Mouse (Mus musculus) MEL (cell line): ENCODE data around the gene Slc37a4.

Experiments used
- BHLHE40 ChIP-seq: IDR thresholded peaks from 2 replicates; pipeline ENCODE4 v1.6.1; 2012; ENCODE audit warnings: low read depth, mild to moderate bottlenecking, inconsistent platforms, low read length, improper control_type of control experiment, borderline replicate concordance
- CHD2 ChIP-seq: IDR thresholded peaks from 2 replicates; pipeline ENCODE4 v1.6.1; 2011; ENCODE audit warnings: low read length, improper control_type of control experiment
- CTCF ChIP-seq, 3 experiments: IDR thresholded peaks in 2 of 3; conservative IDR thresholded peaks in 1 of 3; 2 replicates each; pipeline ENCODE4 v1.5.1; 2011 to 2012; ENCODE audit warnings: low read length in 3 of 3, low read depth in 2 of 3, mild to moderate bottlenecking in 2 of 3, improper control_type of control experiment in 1 of 3, inconsistent platforms in 1 of 3, mixed read lengths in 1 of 3, moderate library complexity in 1 of 3; ENCODE audit not compliant: control insufficient read depth in 1 of 3, insufficient read depth in 1 of 3, poor library complexity in 1 of 3, severe bottlenecking in 1 of 3
- GABPA ChIP-seq: IDR thresholded peaks from 2 replicates; pipeline ENCODE4 v1.6.1; 2012; ENCODE audit warnings: low read depth, mild to moderate bottlenecking, inconsistent platforms, low read length, improper control_type of control experiment, moderate library complexity
- JUND ChIP-seq: IDR thresholded peaks from 2 replicates; pipeline ENCODE4 v1.6.1; 2011; ENCODE audit warnings: low read depth, mild to moderate bottlenecking, improper control_type of control experiment, low read length
- MAX ChIP-seq: IDR thresholded peaks from 2 replicates; pipeline ENCODE4 v1.6.1; 2011; ENCODE audit warnings: low read length, improper control_type of control experiment
- POLR2A ChIP-seq, 2 experiments: IDR thresholded peaks; 2 replicates each; pipeline ENCODE4 v1.6.1; 2011 to 2012; ENCODE audit warnings: low read length in 2 of 2, mild to moderate bottlenecking in 2 of 2, control low read depth in 1 of 2, improper control_type of control experiment in 1 of 2, low read depth in 1 of 2, moderate library complexity in 1 of 2; ENCODE audit not compliant: control insufficient read depth in 1 of 2, insufficient read depth in 1 of 2, poor library complexity in 1 of 2
- POLR2AphosphoS2 ChIP-seq: IDR thresholded peaks from 2 replicates; pipeline ENCODE4 v1.6.1; 2011; ENCODE audit warnings: low read length, improper control_type of control experiment
- TBP ChIP-seq: IDR thresholded peaks from 2 replicates; pipeline ENCODE4 v1.8.0; 2011; ENCODE audit warnings: low read depth, low read length, improper control_type of control experiment
- ZNF384 ChIP-seq: IDR thresholded peaks from 2 replicates; pipeline ENCODE4 v1.6.1; 2012; ENCODE audit warnings: low read depth, mild to moderate bottlenecking, inconsistent platforms, low read length, improper control_type of control experiment

- no peak for TF ChIP-seq CTCF (IDR thresholded peaks at IDR 0.05 in 2 of 3, conservative IDR thresholded peaks at IDR 0.05 in 1 of 3; ENCODE audit: control insufficient read depth in 1 of 3, insufficient read depth in 1 of 3, low read depth in 2 of 3, low read length in 3 of 3, poor library complexity in 1 of 3, severe bottlenecking in 1 of 3)
- TF ChIP-seq BHLHE40: no peak
- TF ChIP-seq POLR2A (IDR thresholded peaks at IDR 0.05; ENCODE audit: control insufficient read depth in 1 of 2, insufficient read depth in 1 of 2, low read depth in 1 of 2, low read length in 2 of 2, poor library complexity in 1 of 2): no peak
- no peak for TF ChIP-seq CHD2
- no peak for TF ChIP-seq TBP
- TF ChIP-seq GABPA: no peak
- no peak for TF ChIP-seq POLR2AphosphoS2
- no peak for TF ChIP-seq JUND
- no peak for TF ChIP-seq MAX
- TF ChIP-seq ZNF384: no peak
Measured at GRCm38 (mm10) chr9:44353142-44353541, 43.5 kb upstream of the Slc37a4 start.
